Mouse (Mus musculus) heart, postnatal 4 days (tissue): ENCODE measurements around the gene Cd69. TPM values are rescaled to one million over a fixed set of nuclear protein-coding genes. Genes with fewer than 3 reads are reported as not detected.

ENCODE experiments used
- DNase-seq: peaks from one replicate; pipeline ENCODE4 v3.0.0; 2021
- total RNA-seq, 2 experiments: library from RNA; stranded (reverse); gene quantifications; 2 replicates each; pipeline ENCODE4 v1.2.3; 2021

Cd69 gene
- not detected for total RNA-seq

GRCm38 (mm10) chr6:129275220-129275619, at the start of gene Cd69:
Gene Cd69, minus strand, starts transcription at chr6:129275436.
- DNase-seq: no peak

GRCm38 (mm10) chr6:129319331-129319730, 44.1 kb upstream of the Cd69 start:
- DNase-seq: no peak

- no peak for DNase-seq
These were observed 43.2 kb upstream of the Cd69 start for GRCm38 (mm10) chr6:129318395-129318794.

GRCm38 (mm10) chr6:129316463-129316862, 41.2 kb upstream of the Cd69 start:
- no peak for DNase-seq

GRCm38 (mm10) chr6:129315698-129316097, 40.5 kb upstream of the Cd69 start:
- no peak for DNase-seq

GRCm38 (mm10) chr6:129314655-129315168, 39.5 kb upstream of the Cd69 start:
- no peak for DNase-seq

- DNase-seq: no peak
These were observed 37.3 kb upstream of the Cd69 start for GRCm38 (mm10) chr6:129312499-129312898.

GRCm38 (mm10) chr6:129304180-129304579, 28.9 kb upstream of the Cd69 start:
- DNase-seq: no peak

- DNase-seq: no peak
These were observed 13.5 kb upstream of the Cd69 start for GRCm38 (mm10) chr6:129288708-129289107.

GRCm38 (mm10) chr6:129284384-129285104, 9.3 kb upstream of the Cd69 start:
- DNase-seq: no peak

GRCm38 (mm10) chr6:129283271-129283670, 8.0 kb upstream of the Cd69 start:
- DNase-seq: no peak

GRCm38 (mm10) chr6:129276483-129276882, 1.2 kb upstream of the Cd69 start:
- DNase-seq: no peak

GRCm38 (mm10) chr6:129275624-129276203, 478 bp upstream of the Cd69 start:
- DNase-seq: no peak

GRCm38 (mm10) chr6:129274476-129274875, 760 bp downstream of the Cd69 start:
- DNase-seq: no peak

- DNase-seq: no peak
These were observed 1.6 kb downstream of the Cd69 start for GRCm38 (mm10) chr6:129273662-129274061.

- DNase-seq: no peak
These were observed 8.7 kb downstream of the Cd69 start for GRCm38 (mm10) chr6:129266438-129267022.

GRCm38 (mm10) chr6:129265821-129266220, 9.4 kb downstream of the Cd69 start:
- DNase-seq: no peak

- no peak for DNase-seq
These were observed 14.3 kb downstream of the Cd69 start for GRCm38 (mm10) chr6:129260940-129261339.

- no peak for DNase-seq
These were observed 15.2 kb downstream of the Cd69 start for GRCm38 (mm10) chr6:129260034-129260433.

GRCm38 (mm10) chr6:129256018-129256417, 19.2 kb downstream of the Cd69 start:
- peak; percentile 35 for DNase-seq

GRCm38 (mm10) chr6:129254949-129255602, 20.2 kb downstream of the Cd69 start:
- peak; percentile 18 for DNase-seq

GRCm38 (mm10) chr6:129254314-129254713, 20.9 kb downstream of the Cd69 start:
- no peak for DNase-seq

GRCm38 (mm10) chr6:129248243-129248642, 27.0 kb downstream of the Cd69 start:
- DNase-seq: no peak
